Mouse (Mus musculus) neural tube, embryonic 15.5 days (tissue): Measurements from ENCODE around the gene Mterf4. TPM values are rescaled to one million over a fixed set of nuclear protein-coding genes. Genes with fewer than 3 reads are reported as not detected.

Experiments
- ATAC-seq: fragments of 200-750 bp; cut with Nextera tagmentation; 2 replicates; pipeline ENCODE4 v1.8.0; 2017; ENCODE audit warnings: mild to moderate bottlenecking, moderate TSS enrichment, moderate library complexity; ENCODE audit not compliant: low FRiP score
- H3K27ac ChIP-seq: fragments of 300-500 bp; sonication (generic); replicated peaks from 2 replicates; pipeline ENCODE4 v1.5.1; 2015; ENCODE audit warnings: mild to moderate bottlenecking, inconsistent platforms
- H3K27me3 ChIP-seq: fragments of 300-500 bp; sonication (generic); replicated peaks from 2 replicates; pipeline ENCODE4 v1.6.1; 2015; ENCODE audit warnings: inconsistent platforms
- H3K36me3 ChIP-seq: fragments of 300-500 bp; sonication (generic); 2 replicates; pipeline ENCODE4 v1.6.1; 2015; ENCODE audit warnings: inconsistent platforms
- H3K4me1 ChIP-seq: fragments of 300-500 bp; sonication (generic); 2 replicates; pipeline ENCODE4 v1.6.1; 2015; ENCODE audit warnings: inconsistent platforms
- H3K4me2 ChIP-seq: fragments of 300-500 bp; sonication (generic); 2 replicates; pipeline ENCODE4 v1.6.1; 2015; ENCODE audit warnings: inconsistent platforms, mild to moderate bottlenecking, moderate library complexity
- H3K4me3 ChIP-seq: fragments of 300-500 bp; sonication (generic); replicated peaks from 2 replicates; pipeline ENCODE4 v1.5.1; 2015; ENCODE audit warnings: mild to moderate bottlenecking, inconsistent platforms
- H3K9ac ChIP-seq: fragments of 300-500 bp; sonication (generic); replicated peaks from 2 replicates; pipeline ENCODE4 v1.6.1; 2015; ENCODE audit warnings: mild to moderate bottlenecking, inconsistent platforms
- H3K9me3 ChIP-seq: fragments of 300-500 bp; sonication (generic); replicated peaks from 2 replicates; pipeline ENCODE4 v1.6.1; 2016; ENCODE audit warnings: inconsistent platforms
- WGBS: fragments of 180-500 bp; shearing (Covaris S2); methylation state at CpG from one replicate; pipeline ENCODE4 v1.1.7; 2015; ENCODE audit warnings: mixed read lengths; 5-methylcytosine and 5-hydroxymethylcytosine counted together
- polyA plus RNA-seq: library from polyadenylated mRNA; unstranded; fragments of >200 nt; fragmentation: Nextera tagmentation; extraction: Ambion mirVana; gene quantifications from 2 replicates; pipeline ENCODE4 v1.2.1, GENCODE M21; 2015

Mterf4 gene
- 34.2 and 34.6 TPM in 2 replicates for polyA plus RNA-seq

- peaks cover 30% of the 10 kb centered on the region for H3K4me1 ChIP-seq
- 8% methylated on average over 36 of the region's 36 CpGs for WGBS
- peak within 1 kb of the TSS; percentile 82 for H3K9ac ChIP-seq
- H3K4me3 ChIP-seq: peak within 1 kb of the TSS; percentile 96
- no peaks in the 10 kb centered on the region for H3K9me3 ChIP-seq
- H3K36me3 ChIP-seq: peaks cover 47% of the 10 kb centered on the region
- peak; percentile 95 for ATAC-seq
- H3K4me2 ChIP-seq: peak within 1 kb of the TSS; percentile 83
- no peaks in the 10 kb centered on the region for H3K27me3 ChIP-seq
- H3K27ac ChIP-seq: peak within 1 kb of the TSS; percentile 63; the same call in 1 of the 2 replicates
Measured at GRCm38 (mm10) chr1:93305581-93306337, at the start of gene Mterf4. Gene Mterf4 (minus strand): TSS chr1:93305915.

- H3K4me2 ChIP-seq: no peak overlapping the region
- H3K36me3 ChIP-seq: peaks cover 84% of the 10 kb centered on the region
- no peak overlapping the region for H3K9ac ChIP-seq
- WGBS: 85% methylated on average over 2 of the region's 2 CpGs
- H3K4me3 ChIP-seq: no peak overlapping the region
- no peak overlapping the region for H3K27ac ChIP-seq
- no peak for ATAC-seq
- H3K9me3 ChIP-seq: no peaks in the 10 kb centered on the region
- H3K4me1 ChIP-seq: no peaks in the 10 kb centered on the region
- H3K27me3 ChIP-seq: no peaks in the 10 kb centered on the region
Measured at GRCm38 (mm10) chr1:93352724-93353123, 47.0 kb upstream of the Mterf4 start.

DNA sequence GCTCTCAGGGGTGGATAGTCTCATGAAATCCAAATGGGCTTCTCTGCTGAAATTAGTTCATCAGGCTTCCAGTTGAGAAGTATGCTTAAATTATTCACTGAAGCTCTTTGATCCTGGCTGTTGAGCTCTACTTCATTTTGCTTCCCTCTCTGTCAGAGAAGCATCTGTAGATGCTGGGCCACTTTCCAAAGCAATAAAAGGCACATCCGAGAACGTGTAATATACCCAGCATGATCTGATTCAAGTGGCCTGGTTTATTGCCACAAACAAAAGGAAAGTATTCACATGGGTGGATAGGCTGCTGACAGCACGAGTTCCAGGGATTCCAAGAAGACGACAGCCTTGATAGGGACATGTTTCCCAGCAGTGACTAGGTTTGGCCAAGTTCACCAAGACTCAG, 44.0 kb upstream of the Mterf4 start:
- Histone ChIP-seq H3K9me3 (no peaks in the 10 kb centered on the region), H3K36me3 (peaks cover 70% of the 10 kb centered on the region), H3K27me3 (no peaks in the 10 kb centered on the region), H3K4me3 (no peak overlapping the region), H3K4me2 (no peak overlapping the region), H3K27ac (no peak overlapping the region; the same call in 1 of the 2 replicates), H3K9ac (no peak overlapping the region), H3K4me1 (peaks cover 7% of the 10 kb centered on the region)
- no peak for ATAC-seq
- 20% methylated on average over 4 of the region's 4 CpGs for WGBS

DNA sequence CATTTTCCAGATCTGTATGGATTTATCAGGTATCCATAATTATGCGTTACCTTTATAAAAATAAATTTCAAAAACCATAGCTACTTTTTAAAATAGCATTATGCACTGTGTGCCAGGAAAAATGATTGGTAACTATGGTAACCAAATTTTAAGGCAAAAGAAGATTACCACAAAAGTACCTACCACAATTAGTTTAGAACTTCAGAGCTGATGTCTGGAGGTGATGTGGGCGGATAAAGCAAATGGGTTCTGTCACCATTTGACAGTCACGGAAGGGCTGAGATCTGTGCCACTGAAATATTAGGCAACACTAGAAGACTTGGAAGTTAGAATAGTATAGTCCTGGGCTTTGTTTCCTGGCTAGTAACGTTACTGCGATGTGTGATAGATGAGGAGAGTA, 41.5 kb upstream of the Mterf4 start:
- Histone ChIP-seq H3K27me3 (no peaks in the 10 kb centered on the region), H3K27ac (no peak overlapping the region), H3K4me1 (peaks cover 18% of the 10 kb centered on the region), H3K36me3 (peaks cover 48% of the 10 kb centered on the region), H3K9ac (no peak overlapping the region), H3K4me2 (no peak overlapping the region), H3K4me3 (no peak overlapping the region), H3K9me3 (no peaks in the 10 kb centered on the region)
- no peak for ATAC-seq
- WGBS: 94% methylated on average over 5 of the region's 5 CpGs

- peaks cover 19% of the 10 kb centered on the region for H3K36me3 ChIP-seq
- peak overlapping the region; percentile 78 for H3K9ac ChIP-seq
- no peaks in the 10 kb centered on the region for H3K9me3 ChIP-seq
- peak overlapping the region; percentile 75 for H3K4me3 ChIP-seq
- ATAC-seq: peak; percentile 99
- peak overlapping the region; percentile 93 for H3K4me2 ChIP-seq
- peaks cover 24% of the 10 kb centered on the region for H3K4me1 ChIP-seq
- H3K27me3 ChIP-seq: no peaks in the 10 kb centered on the region
- H3K27ac ChIP-seq: peak overlapping the region; percentile 73
- WGBS: under 1% methylated on average over 39 of the region's 39 CpGs
Measured at GRCm38 (mm10) chr1:93343504-93344047, 37.9 kb upstream of the Mterf4 start.

DNA sequence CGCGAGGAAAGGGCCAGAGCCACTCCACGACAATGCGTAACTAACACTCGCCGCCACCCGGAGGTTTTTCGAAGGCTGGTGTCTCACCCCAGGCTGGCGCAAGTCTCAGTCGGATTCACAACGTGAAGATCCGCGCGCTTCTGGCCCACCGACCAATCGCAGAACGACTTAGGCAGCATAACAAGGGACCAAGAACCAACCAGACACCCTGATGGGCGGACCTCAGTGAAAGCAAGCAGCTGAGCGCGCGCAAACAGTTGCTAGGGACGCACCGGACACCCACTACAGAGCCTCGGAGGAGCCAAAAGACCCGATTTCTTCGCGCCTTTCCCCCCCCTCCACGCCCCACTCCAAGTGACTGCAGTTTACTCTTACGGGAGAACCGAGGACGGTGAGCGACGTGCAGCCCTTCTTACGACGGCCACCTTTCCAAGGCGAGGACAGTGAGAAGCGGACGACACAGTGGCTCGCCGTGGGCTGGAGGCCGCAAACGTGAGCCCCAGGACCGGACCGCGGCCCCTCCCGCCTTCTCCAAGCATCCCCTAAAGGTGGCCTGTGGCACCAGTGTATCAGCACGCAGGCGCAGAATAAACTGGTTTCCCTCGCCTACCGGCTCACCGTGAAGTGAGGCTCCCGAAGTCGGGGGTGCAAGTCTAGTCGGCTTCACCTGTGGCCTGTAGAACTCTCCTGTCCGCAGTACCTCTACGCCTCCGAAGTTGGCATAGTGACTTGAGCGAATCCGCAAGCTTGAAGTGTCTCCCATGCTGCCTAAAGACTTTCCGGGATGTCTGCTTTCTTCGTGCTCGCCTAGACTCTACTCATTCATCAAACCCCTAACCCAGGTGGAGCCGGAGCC, 37.2 kb upstream of the Mterf4 start, which contains the start of the genes Ppp1r7 and Pask:
Gene Ppp1r7, plus strand, starts transcription at position 207 of the 856 bp plus-strand sequence.
Gene Pask, minus strand, starts transcription at position 835 of the 856 bp plus-strand sequence.
- peak within 1 kb of the TSS; percentile 78 for H3K9ac ChIP-seq
- ATAC-seq: peak; percentile 97
- no peaks in the 10 kb centered on the region for H3K9me3 ChIP-seq
- H3K36me3 ChIP-seq: peaks cover 14% of the 10 kb centered on the region
- H3K27me3 ChIP-seq: no peaks in the 10 kb centered on the region
- H3K27ac ChIP-seq: peak within 1 kb of the TSS; percentile 73
- WGBS: under 1% methylated on average over 63 of the region's 63 CpGs
- peak within 1 kb of the TSS; percentile 75 for H3K4me3 ChIP-seq
- peaks cover 24% of the 10 kb centered on the region for H3K4me1 ChIP-seq
- peak within 1 kb of the TSS; percentile 93 for H3K4me2 ChIP-seq

GRCm38 (mm10) chr1:93334621-93335020, 28.9 kb upstream of the Mterf4 start:
- no peaks in the 10 kb centered on the region for H3K9me3 ChIP-seq
- no peaks in the 10 kb centered on the region for H3K4me1 ChIP-seq
- ATAC-seq: no peak

GRCm38 (mm10) chr1:93326446-93326845, 20.7 kb upstream of the Mterf4 start:
- Histone ChIP-seq H3K4me3 (no peak overlapping the region), H3K9me3 (no peaks in the 10 kb centered on the region), H3K4me2 (no peak overlapping the region), H3K27ac (no peak overlapping the region), H3K4me1 (no peaks in the 10 kb centered on the region), H3K9ac (no peak overlapping the region), H3K27me3 (no peaks in the 10 kb centered on the region), H3K36me3 (peaks cover 27% of the 10 kb centered on the region)
- ATAC-seq: no peak
- 96% methylated on average over 3 of the region's 3 CpGs for WGBS

More at GRCm38 (mm10) chr1:93334621-93335020, 28.9 kb upstream of the Mterf4 start:
- Histone ChIP-seq H3K4me3 (no peak overlapping the region), H3K9ac (no peak overlapping the region), H3K4me2 (no peak overlapping the region), H3K27me3 (no peaks in the 10 kb centered on the region), H3K27ac (no peak overlapping the region), H3K36me3 (peaks cover 6% of the 10 kb centered on the region)
- WGBS: 89% methylated on average over 2 of the region's 2 CpGs

DNA sequence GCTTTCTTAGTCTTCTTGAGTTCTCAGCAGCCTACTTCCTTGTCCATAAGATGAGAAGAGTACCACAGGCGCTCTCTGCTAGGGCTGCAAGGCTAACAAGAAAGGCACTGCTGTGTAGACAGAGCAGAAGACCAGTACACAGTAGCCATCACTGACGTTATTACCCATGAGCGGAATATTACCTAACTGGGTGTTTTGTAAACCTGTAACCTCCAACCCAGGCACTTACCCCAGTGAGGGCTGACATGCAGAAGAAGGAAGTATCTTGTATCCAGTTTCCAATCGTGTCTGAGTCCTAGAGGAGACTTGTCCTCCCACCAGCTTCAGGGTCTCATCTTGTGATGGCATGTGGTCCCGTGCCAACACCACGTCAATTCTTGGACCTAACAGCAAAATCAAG, 18.3 kb upstream of the Mterf4 start:
- Histone ChIP-seq H3K27me3 (no peaks in the 10 kb centered on the region), H3K4me3 (no peak overlapping the region), H3K9me3 (no peaks in the 10 kb centered on the region), H3K4me1 (no peaks in the 10 kb centered on the region), H3K27ac (no peak overlapping the region), H3K9ac (no peak overlapping the region), H3K4me2 (no peak overlapping the region), H3K36me3 (peaks cover 44% of the 10 kb centered on the region)
- WGBS: 97% methylated on average over 6 of the region's 6 CpGs
- ATAC-seq: no peak

GRCm38 (mm10) chr1:93300578-93300977, 5.1 kb downstream of the Mterf4 start:
- H3K4me2 ChIP-seq: no peak overlapping the region
- 87% methylated on average over 3 of the region's 3 CpGs for WGBS
- H3K27me3 ChIP-seq: no peaks in the 10 kb centered on the region
- no peak overlapping the region for H3K27ac ChIP-seq
- no peak overlapping the region for H3K9ac ChIP-seq
- H3K9me3 ChIP-seq: no peaks in the 10 kb centered on the region
- no peak overlapping the region for H3K4me3 ChIP-seq
- ATAC-seq: no peak
- peaks cover 24% of the 10 kb centered on the region for H3K4me1 ChIP-seq
- H3K36me3 ChIP-seq: peaks cover 86% of the 10 kb centered on the region

GRCm38 (mm10) chr1:93299791-93300190, 5.9 kb downstream of the Mterf4 start:
- no peak for ATAC-seq
- no peak overlapping the region for H3K4me2 ChIP-seq
- peaks cover 19% of the 10 kb centered on the region for H3K4me1 ChIP-seq
- H3K9me3 ChIP-seq: no peaks in the 10 kb centered on the region
- WGBS: 91% methylated on average over 4 of the region's 4 CpGs
- H3K9ac ChIP-seq: no peak overlapping the region
- H3K27me3 ChIP-seq: no peaks in the 10 kb centered on the region
- peaks cover 87% of the 10 kb centered on the region for H3K36me3 ChIP-seq
- no peak overlapping the region for H3K4me3 ChIP-seq
- no peak overlapping the region for H3K27ac ChIP-seq
